12 mouse cellular contexts compared by ENCODE assay signal in genomic region chr6:112829196-112829595, GRCm38 (mm10).
A peak's percentile ranks its signal among the peaks of the same experiment; 100 is the strongest.
DNase-seq lines count a peak whose midpoint lies in the region; ATAC-seq and TF ChIP-seq lines count a peak whose summit lies in the region.
"Had no signal": no experiment of that assay in that cellular context is flagged by ENCODE, and none has a peak within 500 bp of the region (broad histone marks: within the 10 kb centered on the region; RNA-seq: fewer than 3 reads in every experiment).

No protein-coding gene starts in this region.

- H3K27ac ChIP-seq in intestine, embryonic 15.5 days: 0 out of 2 replicates have a peak overlapping the region, but pooled peaks have one; percentile 14
- no peak overlapping the region for H3K27ac ChIP-seq in intestine, embryonic 16.5 days (ENCODE audit: low read length)
- H3K27ac ChIP-seq in hindbrain, embryonic 16.5 days (ENCODE audit: low read depth, low read length): peak overlapping the region; percentile 34; the same call in 1 of the 2 replicates
- H3K27ac ChIP-seq in stomach, postnatal 0 days (replicated peaks): no peak overlapping the region

- peaks cover 7% of the 10 kb centered on the region; the same call in 1 of the 2 replicates for H3K4me1 ChIP-seq in intestine, embryonic 15.5 days (replicated peaks)
- H3K4me1 ChIP-seq in intestine, embryonic 16.5 days (ENCODE audit: control insufficient read depth, insufficient read depth, low read length): 0 out of 2 replicates have a peak, but pooled peaks cover 4% of the 10 kb centered on the region
- peaks cover 28% of the 10 kb centered on the region for H3K4me1 ChIP-seq in hindbrain, embryonic 16.5 days (ENCODE audit: control insufficient read depth, insufficient read depth, low read depth, low read length)
- H3K4me1 ChIP-seq in stomach, postnatal 0 days (replicated peaks; ENCODE audit: control insufficient read depth, insufficient read depth): no peaks in the 10 kb centered on the region

- TF ChIP-seq CTCF in brain, embryonic 14.5 days (IDR thresholded peaks at IDR 0.05; ENCODE audit: borderline replicate concordance, extremely low read depth, insufficient read depth, insufficient read length): no peak
- TF ChIP-seq CTCF in stomach, postnatal 0 days (IDR thresholded peaks at IDR 0.05; ENCODE audit: low read depth): no peak

- H3K27me3 ChIP-seq in intestine, embryonic 15.5 days (replicated peaks): no peaks in the 10 kb centered on the region
- no peaks in the 10 kb centered on the region for H3K27me3 ChIP-seq in intestine, embryonic 16.5 days (replicated peaks; ENCODE audit: control insufficient read depth, insufficient read depth, low read length)
- no peaks in the 10 kb centered on the region for H3K27me3 ChIP-seq in hindbrain, embryonic 16.5 days (replicated peaks; ENCODE audit: control insufficient read depth, insufficient read depth, low read length)
- no peaks in the 10 kb centered on the region for H3K27me3 ChIP-seq in stomach, postnatal 0 days (ENCODE audit: control insufficient read depth, insufficient read depth, low read length)

- H3K36me3 ChIP-seq in intestine, embryonic 15.5 days: no peaks in the 10 kb centered on the region
- H3K36me3 ChIP-seq in intestine, embryonic 16.5 days (ENCODE audit: control insufficient read depth, insufficient read depth, low read length): no peaks in the 10 kb centered on the region
- H3K36me3 ChIP-seq in hindbrain, embryonic 16.5 days (ENCODE audit: control insufficient read depth, insufficient read depth, low read length): no peaks in the 10 kb centered on the region
- no peaks in the 10 kb centered on the region for H3K36me3 ChIP-seq in stomach, postnatal 0 days (ENCODE audit: control insufficient read depth, insufficient read depth, low read length)

- H3K9me3 ChIP-seq in intestine, embryonic 15.5 days: no peaks in the 10 kb centered on the region
- H3K9me3 ChIP-seq in intestine, embryonic 16.5 days (ENCODE audit: control insufficient read depth, low read length): no peaks in the 10 kb centered on the region
- no peaks in the 10 kb centered on the region for H3K9me3 ChIP-seq in hindbrain, embryonic 16.5 days (ENCODE audit: control insufficient read depth, low read length)
- no peaks in the 10 kb centered on the region for H3K9me3 ChIP-seq in stomach, postnatal 0 days (ENCODE audit: control insufficient read depth, low read length)

- no peak for TF ChIP-seq POLR2A in brain, embryonic 14.5 days (IDR thresholded peaks at IDR 0.05; ENCODE audit: borderline replicate concordance, extremely low read depth, insufficient read depth, insufficient read length, poor library complexity, severe bottlenecking)

- peak; percentile 42 for DNase-seq in brain, embryonic 14.5 days (ENCODE audit: low read depth)
- peak; percentile 19 for DNase-seq in stomach, postnatal 0 days (ENCODE audit: low spot score)
- DNase-seq in lung, postnatal 4 days: no peak
- DNase-seq: cerebellum, adult 9-10 months; gastrocnemius, postnatal 36 days; liver, postnatal 0 days; right cerebral cortex, adult 18-20 months; thymus, adult 18-20 months had no signal

- TF ChIP-seq EP300 in stomach, postnatal 0 days (optimal IDR thresholded peaks at IDR 0.05): no peak

- H3K9ac ChIP-seq in intestine, embryonic 15.5 days: no peak overlapping the region
- H3K9ac ChIP-seq in intestine, embryonic 16.5 days (ENCODE audit: low read depth, low read length): no peak overlapping the region; the same call in 1 of the 2 replicates
- no peak overlapping the region for H3K9ac ChIP-seq in hindbrain, embryonic 16.5 days (ENCODE audit: low read depth, low read length)
- H3K9ac ChIP-seq in stomach, postnatal 0 days (ENCODE audit: low read length): no peak overlapping the region
- H3K9ac ChIP-seq: liver, postnatal 0 days had no signal

- 72% methylated on average over 12 of the region's 12 CpGs for WGBS in intestine, embryonic 15.5 days
- WGBS in intestine, embryonic 16.5 days: 67% methylated on average over 12 of the region's 12 CpGs
- 56% methylated on average over 12 of the region's 12 CpGs for WGBS in hindbrain, embryonic 16.5 days
- 73% methylated on average over 12 of the region's 12 CpGs for WGBS in stomach, postnatal 0 days

- no peak for ATAC-seq in intestine, embryonic 15.5 days
- ATAC-seq in intestine, embryonic 16.5 days: no peak
- no peak for ATAC-seq in hindbrain, embryonic 16.5 days
- ATAC-seq in stomach, postnatal 0 days (ENCODE audit: low FRiP score, low TSS enrichment): no peak
- no peak for ATAC-seq in megakaryocyte-erythroid progenitor cell, adult 5-6 weeks (replicated peaks; ENCODE audit: low FRiP score, low TSS enrichment, poor library complexity, severe bottlenecking)
- ATAC-seq: liver, postnatal 0 days had no signal

- no peak overlapping the region for H3K4me3 ChIP-seq in intestine, embryonic 15.5 days (replicated peaks)
- no peak overlapping the region for H3K4me3 ChIP-seq in intestine, embryonic 16.5 days (ENCODE audit: low read length)
- H3K4me3 ChIP-seq in hindbrain, embryonic 16.5 days (ENCODE audit: low read length): no peak overlapping the region
- no peak overlapping the region for H3K4me3 ChIP-seq in stomach, postnatal 0 days (ENCODE audit: low read depth, low read length)

- no peak overlapping the region for H3K4me2 ChIP-seq in intestine, embryonic 15.5 days (replicated peaks)
- no peak overlapping the region for H3K4me2 ChIP-seq in intestine, embryonic 16.5 days (ENCODE audit: low read depth, low read length)
- no peak overlapping the region for H3K4me2 ChIP-seq in hindbrain, embryonic 16.5 days (ENCODE audit: low read length)
- no peak overlapping the region for H3K4me2 ChIP-seq in stomach, postnatal 0 days (replicated peaks; ENCODE audit: low read depth)

Comparison
In these comparisons a context has a peak if more than half of its experiments do, and no peak if none do; other contexts are left out.
1. H3K27ac ChIP-seq: peak in intestine, embryonic 15.5 days (single experiment) and hindbrain, embryonic 16.5 days (single experiment); none in intestine, embryonic 16.5 days (single experiment) and stomach, postnatal 0 days (single experiment).
2. DNase-seq: peak in brain, embryonic 14.5 days (single experiment) and stomach, postnatal 0 days (single experiment); none in lung, postnatal 4 days (0 of 2).